Mouse (Mus musculus) c-Kit-negative CD71-positive TER-119-positive erythroid progenitor cells, embryonic 14.5 days (primary cell): ENCODE results near the gene AC140267.1.

ENCODE experiments used
- DNase-seq: peaks from one replicate; pipeline ENCODE4 v3.0.0-alpha.2; 2013; ENCODE audit warnings: low read depth, low spot score

AC140267.1 gene

DNA sequence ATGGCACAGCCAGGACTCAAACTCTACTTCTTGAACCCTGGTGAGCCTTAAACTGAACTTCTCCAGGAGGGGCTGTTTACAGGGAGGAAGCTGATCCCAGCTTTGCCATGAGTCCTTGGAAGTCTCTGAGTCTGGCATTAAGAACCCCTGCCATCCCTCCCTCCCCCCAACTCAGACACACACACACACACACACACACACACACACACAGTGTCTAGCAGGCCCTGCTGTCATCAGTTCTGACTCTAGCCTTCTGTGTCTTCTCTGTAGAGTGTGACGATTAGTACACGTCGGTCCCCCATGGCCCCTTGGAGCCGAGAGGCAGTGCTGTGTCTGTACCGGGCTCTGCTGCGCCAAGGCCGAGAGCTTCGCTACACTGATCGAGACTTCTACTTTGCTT, at the start of gene AC140267.1:
TSS of gene AC140267.1 (plus strand) at position 301 of the 400 bp plus-strand sequence.
- DNase-seq: no peak

GRCm38 (mm10) chr15:80188927-80189326, 46.7 kb upstream of the AC140267.1 start:
- DNase-seq: no peak

- no peak for DNase-seq
Measured at GRCm38 (mm10) chr15:80190075-80190474, 45.6 kb upstream of the AC140267.1 start.

DNA sequence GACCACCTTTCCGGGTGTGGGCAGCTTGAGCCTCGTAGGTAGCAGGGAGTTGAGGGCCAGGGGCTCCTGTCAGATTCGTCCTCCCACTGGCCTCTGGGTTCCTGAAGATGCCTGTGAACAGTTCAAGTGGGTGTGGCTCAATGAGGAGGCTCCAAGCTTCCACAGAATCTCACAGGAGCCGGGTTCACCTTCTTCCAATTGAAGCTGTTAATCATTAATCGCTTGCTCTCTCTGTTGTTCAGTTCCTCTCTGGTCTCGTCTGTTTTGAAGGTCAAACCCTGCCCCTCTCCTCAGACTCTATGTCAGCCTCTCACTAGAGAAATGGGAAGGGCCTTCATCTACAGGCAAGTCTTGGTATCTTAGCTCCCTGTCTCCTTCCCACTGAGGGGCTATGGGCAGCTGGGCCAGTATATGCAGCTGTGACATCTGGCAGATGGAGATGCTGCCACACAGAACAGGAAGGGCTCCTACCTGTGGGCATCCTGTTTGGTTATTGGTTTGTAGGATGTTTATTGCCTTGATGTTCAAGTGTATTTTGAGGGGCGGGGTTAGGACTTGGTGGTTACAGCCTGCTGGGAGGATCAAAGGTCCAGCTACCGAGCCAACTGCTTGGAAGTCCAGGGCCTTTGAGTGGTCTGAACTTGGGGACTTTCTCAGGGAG, 43.9 kb upstream of the AC140267.1 start:
- DNase-seq: no peak

DNA sequence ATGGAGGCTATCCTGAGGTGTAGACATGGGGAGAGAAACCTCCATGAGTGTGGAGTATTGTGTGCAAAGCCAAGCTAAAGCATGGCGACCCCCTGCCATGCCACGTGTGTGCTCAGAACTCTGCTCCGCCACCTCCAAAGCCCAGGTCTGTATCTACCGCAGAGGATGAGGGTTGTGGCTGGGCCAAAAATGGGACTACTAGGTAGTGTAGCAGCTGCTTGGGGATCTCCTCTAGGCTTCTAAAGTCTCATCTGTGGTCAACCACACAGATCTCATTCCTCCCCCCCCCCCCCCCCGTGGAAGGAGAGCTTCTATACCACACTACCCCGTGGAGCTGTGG, 43.4 kb upstream of the AC140267.1 start:
- no peak for DNase-seq

DNA sequence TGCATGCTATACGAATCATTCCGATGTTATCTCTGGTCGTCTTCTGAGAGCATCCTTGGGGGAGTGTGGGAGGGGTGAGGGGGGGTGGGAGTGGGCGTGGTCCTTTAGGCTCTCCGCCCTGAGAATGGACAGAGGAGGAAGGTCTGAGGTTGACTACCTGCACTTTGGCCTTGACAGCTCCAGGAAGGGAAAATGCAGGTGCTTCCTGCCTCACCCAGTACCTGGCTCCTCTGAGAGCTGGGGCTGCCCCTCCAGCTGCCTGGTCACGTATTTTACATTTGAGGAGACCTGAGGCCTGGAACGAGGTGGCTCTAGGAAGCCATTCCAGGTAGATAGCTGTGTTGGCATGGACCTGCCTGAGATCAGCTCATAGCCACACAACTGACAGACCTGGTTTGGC, 42.8 kb upstream of the AC140267.1 start:
- DNase-seq: no peak

- DNase-seq: no peak
Measured at GRCm38 (mm10) chr15:80199556-80199955, 36.1 kb upstream of the AC140267.1 start.

DNA sequence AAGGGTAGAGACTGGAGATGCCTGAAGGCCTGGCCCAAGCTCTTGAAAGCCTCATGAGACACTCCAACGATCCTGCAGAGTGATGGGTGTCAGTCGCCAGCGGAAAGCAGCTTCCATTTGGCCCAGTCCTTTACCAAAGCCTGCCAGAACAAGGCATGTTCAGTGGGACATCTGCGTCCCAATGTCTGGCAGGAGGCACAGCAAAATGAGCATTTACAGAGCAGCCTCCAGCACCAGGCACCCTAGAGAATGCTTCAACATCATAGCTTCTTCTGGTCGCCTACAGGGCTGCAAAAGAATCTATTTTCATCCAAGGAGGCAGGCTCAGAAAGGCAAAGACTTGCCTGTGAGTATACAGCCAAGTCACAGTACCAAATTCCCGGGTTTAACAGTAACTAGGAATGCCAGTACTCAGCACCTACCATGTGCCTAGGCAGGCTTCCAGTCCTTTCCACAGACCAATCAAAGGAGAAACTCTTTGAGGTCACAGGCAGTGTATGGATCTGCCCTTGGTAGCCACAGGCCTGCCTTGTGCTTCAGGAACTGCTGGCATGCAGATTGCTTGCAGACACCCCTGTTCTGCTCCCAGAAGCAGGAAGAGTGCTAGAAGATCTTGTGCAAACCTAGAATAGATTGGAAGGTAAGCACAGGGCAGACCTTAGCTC, 33.4 kb upstream of the AC140267.1 start:
- DNase-seq: no peak

DNA sequence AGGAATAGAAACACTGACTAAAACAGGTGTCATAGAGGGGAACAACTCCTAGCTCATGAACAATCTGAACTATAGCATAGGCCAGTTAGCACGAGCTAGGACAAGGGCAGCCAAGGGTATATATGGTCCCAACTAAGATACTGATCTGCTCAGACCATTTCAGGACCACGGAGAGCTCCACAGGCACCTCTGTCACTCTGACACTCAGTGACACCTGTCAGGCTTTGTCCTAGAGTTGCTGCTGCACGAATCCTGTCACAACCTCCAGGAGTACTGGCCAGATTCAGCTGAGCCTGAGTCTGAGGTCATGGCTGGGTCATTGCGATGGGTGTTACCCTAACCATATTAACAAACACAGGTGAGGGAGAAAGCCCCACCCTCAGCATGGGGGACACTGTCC, 32.2 kb upstream of the AC140267.1 start:
- no peak for DNase-seq

- DNase-seq: no peak
Measured at GRCm38 (mm10) chr15:80206057-80206565, 29.5 kb upstream of the AC140267.1 start.

- DNase-seq: no peak
Measured at GRCm38 (mm10) chr15:80208446-80208845, 27.2 kb upstream of the AC140267.1 start.

GRCm38 (mm10) chr15:80213688-80214087, 21.9 kb upstream of the AC140267.1 start:
- DNase-seq: no peak

GRCm38 (mm10) chr15:80215716-80216479, 19.7 kb upstream of the AC140267.1 start:
- DNase-seq: no peak

GRCm38 (mm10) chr15:80216480-80216820, 19.2 kb upstream of the AC140267.1 start:
- DNase-seq: no peak

DNA sequence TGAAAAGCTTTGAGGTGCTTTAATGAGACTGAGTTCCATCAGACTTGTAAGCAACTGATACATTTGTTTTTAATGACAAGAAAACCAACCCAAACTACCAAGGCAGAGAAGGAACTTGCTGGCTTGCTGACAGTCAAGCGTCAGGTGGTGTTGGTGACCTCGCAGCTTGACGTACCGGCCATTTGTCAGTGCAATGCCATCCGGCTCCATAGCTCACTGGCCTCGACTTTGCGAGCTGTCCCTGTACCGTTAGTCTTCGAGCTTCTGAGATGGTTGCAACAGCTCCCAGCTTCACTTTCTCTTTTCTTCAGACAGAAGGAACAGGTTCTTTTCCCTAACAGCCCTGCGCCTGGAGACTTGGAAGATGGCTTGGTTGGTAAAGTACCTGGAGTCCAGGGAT, 18.2 kb upstream of the AC140267.1 start:
- no peak for DNase-seq

- no peak for DNase-seq
Measured at GRCm38 (mm10) chr15:80219211-80219610, 16.4 kb upstream of the AC140267.1 start.

DNA sequence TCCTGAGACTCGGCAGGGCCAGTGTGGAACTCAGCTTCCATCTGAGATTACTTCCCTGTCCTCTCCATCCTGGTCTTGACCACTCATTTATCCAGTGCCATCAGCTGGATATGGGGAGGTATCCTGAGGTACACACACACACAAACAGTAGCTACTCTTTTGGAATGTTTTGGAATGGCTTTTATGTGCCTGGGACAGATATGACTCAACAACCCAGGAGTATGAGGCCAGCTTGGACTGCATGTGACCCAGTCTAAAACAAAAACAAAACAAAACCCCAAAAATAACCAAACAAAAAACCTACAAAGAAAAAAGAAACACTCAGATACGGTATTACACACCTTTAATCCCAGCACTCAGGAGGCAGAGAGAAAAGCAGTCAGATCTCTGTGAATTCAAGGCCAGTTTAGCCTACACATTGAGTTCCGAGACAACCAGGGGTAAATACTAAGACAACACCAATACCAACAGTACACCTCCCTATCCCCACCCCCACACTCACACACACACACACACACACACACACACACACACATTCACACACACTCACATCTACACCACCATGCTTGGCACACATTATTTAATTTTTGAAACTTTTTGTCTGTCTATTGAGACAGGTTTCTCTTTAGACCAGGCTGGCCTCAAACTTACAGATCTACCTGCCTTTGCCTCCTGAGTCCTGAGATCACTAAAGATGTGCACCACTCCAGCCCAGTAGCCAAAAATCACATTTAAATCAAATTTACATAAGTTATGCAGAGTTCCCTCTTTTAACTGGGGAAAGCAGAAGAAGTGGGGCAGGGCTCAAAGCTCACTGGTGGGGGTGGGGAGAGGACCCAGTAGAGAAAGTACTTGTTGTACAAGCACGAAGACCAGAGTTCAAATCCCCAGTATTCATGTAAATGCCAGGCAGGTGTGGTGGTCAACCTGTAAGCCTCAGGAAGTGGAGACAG, 15.7 kb upstream of the AC140267.1 start:
- no peak for DNase-seq

GRCm38 (mm10) chr15:80221031-80221430, 14.6 kb upstream of the AC140267.1 start:
- no peak for DNase-seq

DNA sequence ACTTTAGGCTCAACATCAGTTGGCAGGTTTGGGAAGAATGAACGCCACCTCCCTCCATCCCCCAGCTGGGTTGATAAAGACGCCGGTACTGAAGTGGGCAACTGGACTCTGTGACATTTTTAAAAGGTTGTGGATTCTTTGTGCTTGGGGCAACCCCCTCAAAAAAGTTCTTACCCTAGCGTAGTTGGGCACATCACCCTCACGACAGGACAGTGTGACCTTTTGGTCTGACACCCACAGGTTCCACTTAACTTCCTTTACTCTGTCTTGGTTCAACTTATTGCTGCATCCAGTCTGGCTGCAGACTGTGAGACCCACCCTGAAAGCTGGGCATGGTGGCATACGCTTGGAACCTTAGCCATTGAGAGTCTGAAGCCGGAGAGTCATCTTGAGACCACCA, 11.9 kb upstream of the AC140267.1 start:
- DNase-seq: no peak

- peak; percentile 75 for DNase-seq
Measured at GRCm38 (mm10) chr15:80225208-80225607, 10.4 kb upstream of the AC140267.1 start.

GRCm38 (mm10) chr15:80225796-80226195, 9.8 kb upstream of the AC140267.1 start:
- peak; percentile 71 for DNase-seq
